Mouse (Mus musculus) MEL (cell line): Measurements from ENCODE around the gene Myh10. TPM values are rescaled to one million over a fixed set of nuclear protein-coding genes. Genes with fewer than 3 reads are reported as not detected.
A peak's percentile ranks its signal among the peaks of the same experiment; 100 is the strongest.

ENCODE experiments used
- DNase-seq: peaks from one replicate; pipeline ENCODE4 v3.0.0; 2011; ENCODE audit warnings: low read depth, low spot score
- H3K27ac ChIP-seq: 2 replicates; pipeline ENCODE4 v1.5.1; 2012; ENCODE audit warnings: low read depth, mild to moderate bottlenecking, control low read depth, low read length, moderate library complexity; ENCODE audit not compliant: control insufficient read depth
- H3K27me3 ChIP-seq, 2 experiments: fragments of 150-350 bp in 1 of 2; sonication (generic) in 1 of 2; 2 replicates each; pipeline ENCODE4 v1.6.1; 2012; ENCODE audit warnings: low read length in 2 of 2, mild to moderate bottlenecking in 2 of 2, improper control_type of control experiment in 1 of 2, moderate library complexity in 1 of 2; ENCODE audit not compliant: insufficient read depth in 2 of 2, control insufficient read depth in 1 of 2
- H3K36me3 ChIP-seq, 2 experiments: 2 replicates each; pipeline ENCODE4 v1.6.1; 2012 to 2014; ENCODE audit warnings: low read length in 2 of 2, improper control_type of control experiment in 1 of 2, inconsistent platforms in 1 of 2, mild to moderate bottlenecking in 1 of 2; ENCODE audit not compliant: insufficient read depth in 2 of 2, control insufficient read depth in 1 of 2
- H3K4me1 ChIP-seq, 2 experiments: fragments of 150-350 bp in 1 of 2; sonication (generic) in 1 of 2; 2 replicates each; pipeline ENCODE4 v1.6.1; 2012; ENCODE audit warnings: low read length in 2 of 2, improper control_type of control experiment in 1 of 2, mild to moderate bottlenecking in 1 of 2; ENCODE audit not compliant: insufficient read depth in 2 of 2, control insufficient read depth in 1 of 2
- H3K4me3 ChIP-seq, 2 experiments: fragments of 150-350 bp in 1 of 2; sonication (generic) in 1 of 2; 2 replicates each; pipeline ENCODE4 v1.5.1; 2012; ENCODE audit warnings: low read depth in 2 of 2, low read length in 2 of 2, mild to moderate bottlenecking in 2 of 2, moderate library complexity in 2 of 2, control low read depth in 1 of 2, improper control_type of control experiment in 1 of 2; ENCODE audit not compliant: control insufficient read depth in 1 of 2, insufficient read depth in 1 of 2
- H3K79me2 ChIP-seq: 2 replicates; pipeline ENCODE4 v1.6.1; 2012; ENCODE audit warnings: mild to moderate bottlenecking, low read length, moderate library complexity; ENCODE audit not compliant: control insufficient read depth, poor library complexity, insufficient read depth
- H3K9ac ChIP-seq: 2 replicates; pipeline ENCODE4 v1.6.1; 2012; ENCODE audit warnings: low read depth, mild to moderate bottlenecking, control low read depth, low read length, moderate library complexity; ENCODE audit not compliant: control insufficient read depth, poor library complexity, severe bottlenecking
- H3K9me3 ChIP-seq: fragments of 150-350 bp; sonication (generic); replicated peaks from 2 replicates; pipeline ENCODE4 v1.6.1; 2012; ENCODE audit warnings: mild to moderate bottlenecking, low read length, improper control_type of control experiment, moderate library complexity; ENCODE audit not compliant: insufficient read depth
- BHLHE40 ChIP-seq: IDR thresholded peaks from 2 replicates; pipeline ENCODE4 v1.6.1; 2012; ENCODE audit warnings: low read depth, mild to moderate bottlenecking, inconsistent platforms, low read length, improper control_type of control experiment, borderline replicate concordance
- CHD2 ChIP-seq: IDR thresholded peaks from 2 replicates; pipeline ENCODE4 v1.6.1; 2011; ENCODE audit warnings: low read length, improper control_type of control experiment
- E2F4 ChIP-seq: IDR thresholded peaks from 2 replicates; pipeline ENCODE4 v1.6.1; 2011; ENCODE audit warnings: low read depth, low read length, improper control_type of control experiment, borderline replicate concordance
- EP300 ChIP-seq, 2 experiments: IDR thresholded peaks; 2 replicates each; pipeline ENCODE4 v1.6.1; 2011; ENCODE audit warnings: improper control_type of control experiment in 2 of 2, low read length in 2 of 2, low read depth in 1 of 2, mild to moderate bottlenecking in 1 of 2
- ETS1 ChIP-seq: IDR thresholded peaks from 2 replicates; pipeline ENCODE4 v1.6.1; 2012; ENCODE audit warnings: low read depth, mild to moderate bottlenecking, inconsistent platforms, low read length, improper control_type of control experiment, moderate library complexity
- GABPA ChIP-seq: IDR thresholded peaks from 2 replicates; pipeline ENCODE4 v1.6.1; 2012; ENCODE audit warnings: low read depth, mild to moderate bottlenecking, inconsistent platforms, low read length, improper control_type of control experiment, moderate library complexity
- HCFC1 ChIP-seq: IDR thresholded peaks from 2 replicates; pipeline ENCODE4 v1.6.1; 2012; ENCODE audit warnings: low read depth, mild to moderate bottlenecking, inconsistent platforms, low read length, improper control_type of control experiment, moderate library complexity
- KAT2A ChIP-seq: conservative IDR thresholded peaks from 2 replicates; pipeline ENCODE4 v1.6.1; 2012; ENCODE audit warnings: low read depth, low read length, improper control_type of control experiment, inconsistent platforms
- MAX ChIP-seq: IDR thresholded peaks from 2 replicates; pipeline ENCODE4 v1.6.1; 2011; ENCODE audit warnings: low read length, improper control_type of control experiment
- MAZ ChIP-seq: IDR thresholded peaks from 2 replicates; pipeline ENCODE4 v1.6.1; 2012; ENCODE audit warnings: low read depth, mild to moderate bottlenecking, inconsistent platforms, low read length, improper control_type of control experiment
- MEF2A ChIP-seq: IDR thresholded peaks from 2 replicates; pipeline ENCODE4 v1.6.1; 2014; ENCODE audit warnings: low read depth, mild to moderate bottlenecking, inconsistent platforms, low read length, improper control_type of control experiment; ENCODE audit not compliant: poor library complexity, insufficient replicate concordance, severe bottlenecking; ENCODE audit errors: extremely low read depth
- MXI1 ChIP-seq: IDR thresholded peaks from 2 replicates; pipeline ENCODE4 v1.6.1; 2011; ENCODE audit warnings: mild to moderate bottlenecking, low read depth, low read length, improper control_type of control experiment
- MYB ChIP-seq: IDR thresholded peaks from 2 replicates; pipeline ENCODE4 v1.6.1; 2011; ENCODE audit warnings: mild to moderate bottlenecking, low read depth, low read length, improper control_type of control experiment
- MYC ChIP-seq: IDR thresholded peaks from 2 replicates; pipeline ENCODE4 v1.6.1; 2011; ENCODE audit warnings: low read depth, mild to moderate bottlenecking, low read length, improper control_type of control experiment, moderate library complexity
- NELFE ChIP-seq: IDR thresholded peaks from 2 replicates; pipeline ENCODE4 v1.6.1; 2011; ENCODE audit warnings: low read depth, low read length, improper control_type of control experiment
- NRF1 ChIP-seq: IDR thresholded peaks from 2 replicates; pipeline ENCODE4 v1.6.1; 2014; ENCODE audit warnings: low read depth, mild to moderate bottlenecking, inconsistent platforms, low read length, improper control_type of control experiment, moderate library complexity; ENCODE audit not compliant: poor library complexity, insufficient read depth, severe bottlenecking
- POLR2A ChIP-seq, 2 experiments: IDR thresholded peaks; 2 replicates each; pipeline ENCODE4 v1.6.1; 2011 to 2012; ENCODE audit warnings: low read length in 2 of 2, mild to moderate bottlenecking in 2 of 2, control low read depth in 1 of 2, improper control_type of control experiment in 1 of 2, low read depth in 1 of 2, moderate library complexity in 1 of 2; ENCODE audit not compliant: control insufficient read depth in 1 of 2, insufficient read depth in 1 of 2, poor library complexity in 1 of 2
- POLR2AphosphoS2 ChIP-seq: IDR thresholded peaks from 2 replicates; pipeline ENCODE4 v1.6.1; 2011; ENCODE audit warnings: low read length, improper control_type of control experiment
- POLR2AphosphoS5 ChIP-seq: IDR thresholded peaks from 2 replicates; pipeline ENCODE4 v1.6.1; 2012; ENCODE audit warnings: low read depth, borderline replicate concordance, mild to moderate bottlenecking, inconsistent platforms, low read length, moderate library complexity, mixed read lengths
- RAD21 ChIP-seq: IDR thresholded peaks from 2 replicates; pipeline ENCODE4 v1.6.1; 2011; ENCODE audit warnings: mild to moderate bottlenecking, low read depth, low read length, improper control_type of control experiment
- RCOR1 ChIP-seq: IDR thresholded peaks from 2 replicates; pipeline ENCODE4 v1.6.1; 2012; ENCODE audit warnings: low read depth, mild to moderate bottlenecking, inconsistent platforms, low read length, improper control_type of control experiment
- SIN3A ChIP-seq: IDR thresholded peaks from 2 replicates; pipeline ENCODE4 v1.6.1; 2012; ENCODE audit warnings: low read length, improper control_type of control experiment, inconsistent platforms
- SMC3 ChIP-seq: IDR thresholded peaks from 2 replicates; pipeline ENCODE4 v1.6.1; 2011; ENCODE audit warnings: low read depth, low read length, improper control_type of control experiment
- TAL1 ChIP-seq: IDR thresholded peaks from 2 replicates; pipeline ENCODE4 v1.6.1; 2012; ENCODE audit warnings: mild to moderate bottlenecking, inconsistent platforms, low read length, moderate library complexity, mixed read lengths
- TBP ChIP-seq: IDR thresholded peaks from 2 replicates; pipeline ENCODE4 v1.8.0; 2011; ENCODE audit warnings: low read depth, low read length, improper control_type of control experiment
- TCF12 ChIP-seq: IDR thresholded peaks from 2 replicates; pipeline ENCODE4 v1.6.1; 2014; ENCODE audit warnings: low read depth, mild to moderate bottlenecking, inconsistent platforms, low read length, improper control_type of control experiment, moderate library complexity
- UBTF ChIP-seq: IDR thresholded peaks from 2 replicates; pipeline ENCODE4 v1.6.1; 2012; ENCODE audit warnings: low read depth, mild to moderate bottlenecking, inconsistent platforms, low read length, improper control_type of control experiment, moderate library complexity, borderline replicate concordance; ENCODE audit not compliant: insufficient read depth
- USF2 ChIP-seq, 2 experiments: IDR thresholded peaks; 2 replicates each; pipeline ENCODE4 v1.6.1; 2011 to 2012; ENCODE audit warnings: improper control_type of control experiment in 2 of 2, low read length in 2 of 2, borderline replicate concordance in 1 of 2, inconsistent platforms in 1 of 2, low read depth in 1 of 2, mild to moderate bottlenecking in 1 of 2; ENCODE audit not compliant: insufficient read depth in 1 of 2
- ZC3H11A ChIP-seq: IDR thresholded peaks from 2 replicates; pipeline ENCODE4 v1.6.1; 2012; ENCODE audit warnings: low read depth, mild to moderate bottlenecking, inconsistent platforms, low read length, improper control_type of control experiment
- ZKSCAN1 ChIP-seq: IDR thresholded peaks from 2 replicates; pipeline ENCODE4 v1.6.1; 2012; ENCODE audit warnings: low read depth, mild to moderate bottlenecking, inconsistent platforms, low read length, improper control_type of control experiment, moderate library complexity
- ZMIZ1 ChIP-seq: IDR thresholded peaks from 2 replicates; pipeline ENCODE4 v1.6.1; 2012; ENCODE audit warnings: low read depth, mild to moderate bottlenecking, inconsistent platforms, low read length, improper control_type of control experiment, moderate library complexity
- polyA plus RNA-seq, 2 experiments: library from polyadenylated mRNA; stranded (reverse) in 1 of 2; unstranded in 1 of 2; fragments of >175 nt in 1 of 2; fragments of >200 nt in 1 of 2; gene quantifications; 2 replicates each; pipeline versions ENCODE4 v1.2.1 to v1.2.4; 2012; ENCODE audit warnings: low replicate concordance in 2 of 2, low read depth in 1 of 2; ENCODE audit not compliant: insufficient read length in 2 of 2, insufficient read depth in 1 of 2, missing spikeins in 1 of 2
- total RNA-seq: library from RNA; depleted of rRNA; stranded (reverse); fragments of 300-350 nt; gene quantifications from 2 replicates; pipeline ENCODE4 v1.2.3, GENCODE M21; 2012; rRNA removed

Myh10 gene
- total RNA-seq (127 and 138 TPM in 2 replicates), polyA plus RNA-seq (100 to 1,000 TPM in 1 of 2 experiments, 10 to 100 TPM in 1; 99.3 to 187 TPM)

GRCm38 (mm10) chr11:68691321-68692009 is at the start of gene Myh10:
TSS of gene Myh10 (plus strand) at chr11:68691559.
- peaks cover 8 to 25% of the 10 kb centered on the region in 2 experiments for H3K36me3 ChIP-seq
- no peaks in the 10 kb centered on the region for H3K9me3 ChIP-seq
- H3K79me2 ChIP-seq: peaks cover 36% of the 10 kb centered on the region
- peaks cover 22 to 24% of the 10 kb centered on the region in 2 experiments for H3K4me1 ChIP-seq
- peak within 1 kb of the TSS; percentile 95 for H3K27ac ChIP-seq
- TF ChIP-seq RCOR1 (no peak), HCFC1 (peak; percentile 76), GABPA (no peak), MXI1 (peak; percentile 78), MYC (no peak), ZKSCAN1 (no peak), ETS1 (peak; percentile 65), EP300 (IDR thresholded peaks at IDR 0.05; ENCODE audit: low read depth in 1 of 2, low read length in 2 of 2) (no peak; a peak in 2 of 4 replicates), MAX (peak; percentile 86), TAL1 (no peak), MAZ (peak; percentile 64; the same call in 1 of the 2 replicates), NRF1 (peak; percentile 33; the same call in 1 of the 2 replicates), RAD21 (no peak), POLR2AphosphoS2 (peak; percentile 97), UBTF (0 out of 2 replicates have a peak, but pooled peaks have one; percentile 70), POLR2AphosphoS5 (no peak), ZMIZ1 (peak; percentile 83), ZC3H11A (no peak), TBP (0 out of 2 replicates have a peak, but pooled peaks have one; percentile 46), SMC3 (no peak), BHLHE40 (peak; percentile 64), MEF2A (no peak), E2F4 (peak; percentile 78; the same call in 1 of the 2 replicates), KAT2A (no peak; the same call in 1 of the 2 replicates), CHD2 (peak; percentile 90), NELFE (peak; percentile 89), SIN3A (peak; percentile 80), MYB (0 out of 2 replicates have a peak, but pooled peaks have one; percentile 33), POLR2A (IDR thresholded peaks at IDR 0.05; ENCODE audit: control insufficient read depth in 1 of 2, insufficient read depth in 1 of 2, low read depth in 1 of 2, low read length in 2 of 2, poor library complexity in 1 of 2) (peak; percentile 91 to 93), TCF12 (0 out of 2 replicates have a peak, but pooled peaks have one; percentile 44), USF2 (IDR thresholded peaks at IDR 0.05; ENCODE audit: borderline replicate concordance in 1 of 2, insufficient read depth in 1 of 2, low read depth in 1 of 2, low read length in 2 of 2) (no peak)
- peak within 1 kb of the TSS; percentile 95 for H3K9ac ChIP-seq
- peak; percentile 100 for DNase-seq
- peak within 1 kb of the TSS; percentile 92 to 97 for H3K4me3 ChIP-seq
- H3K27me3 ChIP-seq: no peaks in the 10 kb centered on the region
